Mouse (Mus musculus) kidney, postnatal 4 days (tissue): ENCODE results near the gene Invs.

ENCODE experiments used
- DNase-seq, 2 experiments: peaks; one replicate each; pipeline ENCODE4 v3.0.0; 2021; ENCODE audit warnings: mixed read lengths in 2 of 2

Gene Invs

GRCm38 (mm10) chr4:48279498-48280134 is at the start of gene Invs, which contains the start of gene Erp44:
Gene Invs, plus strand, starts transcription at chr4:48279760.
Gene Erp44, minus strand, starts transcription at chr4:48279558.
- DNase-seq: peak; percentile 91 to 95

DNA sequence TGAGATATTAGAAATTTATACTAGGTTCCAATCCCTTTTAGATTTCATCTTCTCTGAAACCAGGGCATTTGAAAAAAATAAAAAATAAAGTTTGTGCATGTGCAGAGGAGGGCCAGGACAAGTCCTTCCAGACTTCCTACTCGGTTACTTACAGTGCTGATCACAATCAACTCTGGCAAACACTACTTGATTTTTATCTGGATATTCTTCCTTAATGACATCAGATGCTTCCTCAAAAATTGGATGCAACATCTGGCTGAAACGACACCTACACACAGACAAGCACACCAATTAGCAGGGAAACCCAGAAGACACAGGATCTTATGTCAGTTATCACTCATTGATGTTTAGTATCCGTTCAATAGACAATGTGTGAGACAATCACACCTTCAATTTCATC is 42.8 kb upstream of the Invs start:
- DNase-seq: no peak

GRCm38 (mm10) chr4:48239046-48239445 is 40.5 kb upstream of the Invs start:
- no peak for DNase-seq

DNA sequence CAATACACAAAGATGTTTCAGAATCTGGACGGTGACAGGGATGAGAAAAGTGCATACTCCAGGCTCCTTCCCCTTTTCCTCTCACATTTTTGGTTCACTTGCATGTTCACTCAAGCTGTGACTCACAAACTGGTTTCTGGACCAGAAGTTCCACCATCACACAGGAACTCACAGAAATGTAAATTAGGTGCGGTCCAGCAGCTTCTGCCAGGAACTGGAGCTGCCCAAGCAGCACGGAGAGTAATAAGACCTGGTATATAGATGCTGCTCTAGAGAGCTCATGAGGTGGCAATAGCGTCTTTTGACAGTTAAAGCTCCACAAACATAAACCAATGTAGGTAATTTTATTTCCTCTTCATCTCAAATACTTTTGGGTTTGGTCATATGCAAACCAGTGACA is 37.1 kb upstream of the Invs start:
- no peak for DNase-seq

DNA sequence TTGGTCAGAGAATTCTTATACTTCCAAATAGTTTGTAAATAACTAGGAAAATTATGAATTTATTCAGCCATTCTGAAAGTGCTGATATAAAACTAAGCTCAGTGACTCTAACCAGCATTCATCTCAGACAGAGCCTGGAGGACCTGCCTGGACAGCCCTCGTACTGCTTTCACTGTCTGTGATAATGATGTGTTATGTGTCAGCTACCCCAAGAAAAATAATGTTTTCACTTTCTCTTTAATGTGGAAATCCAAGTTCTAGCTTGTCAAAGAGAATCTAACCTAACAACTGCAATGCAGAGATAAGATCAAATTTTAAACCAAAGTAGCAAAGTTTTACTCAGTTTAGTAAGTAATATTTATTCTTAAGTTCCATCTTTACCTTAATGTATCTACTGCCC is 35.8 kb upstream of the Invs start:
- DNase-seq: no peak

GRCm38 (mm10) chr4:48244280-48244679 is 35.3 kb upstream of the Invs start:
- DNase-seq: no peak

DNA sequence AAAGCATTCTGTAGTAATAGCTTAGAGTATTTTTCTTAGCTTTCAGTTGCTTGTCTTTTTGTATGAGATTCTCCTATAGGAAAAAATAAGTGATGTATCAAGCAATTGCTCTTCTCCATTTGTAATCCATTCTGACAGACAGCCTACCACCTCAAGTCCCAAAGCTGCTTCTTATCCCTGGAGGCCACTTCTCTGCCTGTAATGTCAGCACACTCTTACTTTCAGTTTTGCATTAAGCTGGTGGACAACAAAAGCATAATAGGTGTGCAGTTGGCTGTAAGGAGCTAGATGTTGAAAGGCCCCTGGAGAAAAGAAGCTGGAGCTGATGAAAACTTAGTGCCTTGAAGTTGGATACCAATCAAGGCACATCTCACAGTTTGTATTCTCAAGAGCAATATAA is 26.3 kb upstream of the Invs start:
- no peak for DNase-seq

DNA sequence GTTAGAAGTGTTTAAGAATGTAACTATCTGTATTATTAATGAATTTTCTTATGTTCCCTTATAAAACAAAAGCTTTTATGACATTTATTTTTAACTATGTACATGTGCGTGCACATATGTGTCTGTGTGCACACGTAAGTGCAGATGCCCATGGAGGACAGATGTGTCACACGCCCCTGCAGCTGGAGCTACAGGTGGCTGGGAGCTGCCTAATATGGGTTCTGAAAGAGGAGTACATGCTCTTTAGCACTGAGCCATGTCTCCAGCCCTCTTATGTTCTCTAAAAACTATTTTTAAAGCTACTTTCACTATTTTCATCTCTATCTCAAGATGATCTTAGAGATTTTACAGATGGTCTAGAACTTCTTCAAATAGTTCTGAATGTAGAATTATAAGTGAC is 21.5 kb upstream of the Invs start:
- DNase-seq: no peak

DNA sequence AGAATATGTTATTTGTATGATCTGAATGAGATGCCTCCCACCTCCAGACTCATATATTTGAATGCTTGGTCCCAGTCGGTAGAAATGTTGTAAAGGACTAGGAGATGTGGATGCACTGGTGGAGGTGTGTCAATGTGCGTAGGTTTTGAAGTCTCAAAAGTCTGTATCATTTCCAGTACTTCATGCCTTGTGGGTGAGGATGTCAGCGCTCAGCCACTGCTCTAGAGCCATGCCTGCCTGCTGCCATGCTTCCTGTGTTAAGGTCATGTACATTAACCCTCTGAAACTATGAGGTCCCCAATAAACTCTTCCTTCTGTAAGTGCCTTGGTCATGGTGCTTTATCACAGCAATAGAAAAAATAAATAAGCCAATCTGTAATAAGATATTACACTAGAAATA is 11.9 kb upstream of the Invs start:
- no peak for DNase-seq

- DNase-seq: no peak
Measured at GRCm38 (mm10) chr4:48268127-48268526, 11.4 kb upstream of the Invs start.

GRCm38 (mm10) chr4:48270532-48270931 is 9.0 kb upstream of the Invs start:
- DNase-seq: no peak

- DNase-seq: no peak
Measured at GRCm38 (mm10) chr4:48271838-48272237, 7.7 kb upstream of the Invs start.

GRCm38 (mm10) chr4:48273119-48273829 is 6.3 kb upstream of the Invs start:
- no peak for DNase-seq

- no peak for DNase-seq
Measured at GRCm38 (mm10) chr4:48275736-48276135, 3.8 kb upstream of the Invs start.

- no peak for DNase-seq
Measured at GRCm38 (mm10) chr4:48277011-48277410, 2.5 kb upstream of the Invs start.

DNA sequence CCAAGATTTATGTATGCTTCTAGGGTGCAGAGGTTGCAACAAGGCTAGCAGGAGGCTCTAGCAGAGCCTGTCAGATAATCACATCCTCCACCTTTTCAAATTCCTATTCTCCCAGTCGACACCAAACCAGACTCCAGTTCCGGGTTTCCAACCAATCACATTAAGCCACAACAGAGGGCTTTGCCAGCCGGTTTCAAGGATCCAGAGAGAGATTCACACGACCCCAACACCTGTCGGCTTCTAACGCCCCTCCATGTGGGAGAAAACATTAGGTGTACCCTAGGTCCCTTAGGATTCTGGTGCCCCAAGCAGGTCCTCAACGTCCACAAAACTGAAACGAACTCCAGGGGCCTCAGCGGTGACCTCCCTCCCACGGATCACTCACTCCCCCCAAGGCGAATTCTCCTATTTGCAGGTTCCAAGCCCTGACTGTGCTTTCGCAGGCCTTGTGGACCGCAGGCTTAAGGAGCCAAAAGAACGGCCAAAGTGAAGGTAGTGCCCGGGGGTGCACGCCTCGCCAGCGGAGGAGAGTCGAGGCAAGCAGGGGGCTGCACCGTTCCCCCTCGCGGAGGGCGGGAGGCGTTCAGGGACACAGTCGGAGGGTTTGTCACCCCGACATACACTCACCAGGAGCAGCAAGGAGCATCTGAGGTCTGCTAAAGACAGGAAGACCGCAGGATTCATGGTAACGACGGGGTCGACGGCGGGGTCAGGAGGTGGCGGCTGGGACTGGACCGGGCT is 633 bp upstream of the Invs start:
- no peak for DNase-seq

GRCm38 (mm10) chr4:48281121-48281520 is 1.6 kb downstream of the Invs start:
- DNase-seq: no peak

GRCm38 (mm10) chr4:48287086-48287757 is 7.7 kb downstream of the Invs start:
- no peak for DNase-seq

GRCm38 (mm10) chr4:48314814-48315213 is 35.3 kb downstream of the Invs start:
- DNase-seq: no peak

DNA sequence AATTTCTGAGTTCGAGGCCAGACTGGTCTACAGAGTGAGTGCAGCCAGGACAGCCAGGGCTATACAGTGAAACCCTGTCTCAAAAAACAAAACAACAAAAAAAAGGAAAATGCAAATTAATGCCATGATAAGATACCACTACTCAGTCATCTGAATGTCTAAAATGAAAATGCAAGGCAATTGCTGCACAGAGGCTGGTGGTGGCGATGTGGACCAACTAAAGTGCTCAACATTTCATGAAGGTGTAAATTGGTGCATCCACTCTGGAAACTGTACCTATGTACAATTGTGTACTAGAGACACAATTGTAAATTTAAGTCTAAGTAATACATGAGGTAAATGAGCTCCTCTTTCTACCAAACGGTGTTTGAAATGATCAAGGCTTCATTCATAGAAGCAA is 36.5 kb downstream of the Invs start:
- DNase-seq: no peak

DNA sequence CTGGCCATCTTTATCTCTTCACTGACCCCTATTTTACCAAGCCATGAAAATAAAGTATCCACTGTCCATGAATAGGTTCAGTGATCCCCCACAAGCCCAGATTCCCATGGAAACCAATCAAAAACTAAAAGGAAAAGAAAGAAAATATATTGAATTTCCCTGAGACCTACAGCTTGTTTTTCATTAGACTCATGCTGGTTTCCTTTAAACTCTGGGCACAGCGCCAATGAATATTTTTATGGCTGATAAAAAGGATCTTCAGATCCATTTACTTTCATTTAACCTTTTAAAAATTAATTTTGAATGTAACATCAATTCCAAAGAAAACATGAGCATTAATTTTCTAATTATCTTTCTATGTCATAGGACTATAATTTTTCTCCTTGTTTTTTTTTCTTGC is 41.7 kb downstream of the Invs start:
- DNase-seq: peak; percentile 31 to 33

DNA sequence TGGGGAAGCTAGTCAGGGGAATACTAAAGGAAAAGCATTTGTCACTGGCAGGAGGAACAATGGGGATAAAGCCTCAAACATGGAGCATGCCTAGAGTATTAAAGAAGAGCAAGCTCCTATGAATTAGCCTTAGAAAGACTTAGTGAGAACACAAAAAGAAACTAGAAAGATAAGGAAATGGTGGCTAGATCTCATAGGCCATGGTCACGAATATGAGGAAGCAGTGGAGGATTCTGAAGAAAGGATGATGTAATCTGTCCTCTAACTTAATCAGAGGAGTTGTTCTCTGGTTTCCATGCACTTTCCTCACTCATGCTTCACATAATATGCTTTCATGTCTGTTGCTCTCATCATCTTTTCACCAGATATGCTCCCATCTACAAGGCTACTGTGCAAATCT is 42.5 kb downstream of the Invs start:
- no peak for DNase-seq

- DNase-seq: no peak
Measured at GRCm38 (mm10) chr4:48327192-48327591, 47.6 kb downstream of the Invs start.
